Mouse (Mus musculus): ENCODE data around the gene Acer2.

Gene Acer2

GRCm38 (mm10) chr4:86957576-86958411 lies 83.6 kb downstream of the Acer2 start:
- peak in 1 of 2 experiments; percentile 10 for DNase-seq

GRCm38 (mm10) chr4:86977272-86977671 lies 103.1 kb downstream of the Acer2 start:
- no peak for DNase-seq

Data from spleen, adult 18-20 months (tissue).